Mouse (Mus musculus): ENCODE measurements at regions not wholly inside any gene's neighbourhood (a gene's known extent, or its start where the extent isn't known, plus 50 kb on each side); places are given as distances from the start of the nearest gene placed in this dataset.

GRCm38 (mm10) chr10:104489301-104489700 is 295.5 kb downstream of the Gm4340 start:
- Histone ChIP-seq H3K9me3 (no peaks in the 10 kb centered on the region), H3K4me3 (no peak overlapping the region), H3K4me1 (no peaks in the 10 kb centered on the region), H3K27ac (no peak overlapping the region), H3K9ac (no peak overlapping the region), H3K36me3 (no peaks in the 10 kb centered on the region), H3K4me2 (no peak overlapping the region), H3K27me3 (no peaks in the 10 kb centered on the region)
- WGBS = 65% methylated on average over 4 of the region's 4 CpGs
- ATAC-seq (ENCODE audit: borderline replicate concordance, extremely low read depth, low FRiP score, low TSS enrichment) = no peak

DNA sequence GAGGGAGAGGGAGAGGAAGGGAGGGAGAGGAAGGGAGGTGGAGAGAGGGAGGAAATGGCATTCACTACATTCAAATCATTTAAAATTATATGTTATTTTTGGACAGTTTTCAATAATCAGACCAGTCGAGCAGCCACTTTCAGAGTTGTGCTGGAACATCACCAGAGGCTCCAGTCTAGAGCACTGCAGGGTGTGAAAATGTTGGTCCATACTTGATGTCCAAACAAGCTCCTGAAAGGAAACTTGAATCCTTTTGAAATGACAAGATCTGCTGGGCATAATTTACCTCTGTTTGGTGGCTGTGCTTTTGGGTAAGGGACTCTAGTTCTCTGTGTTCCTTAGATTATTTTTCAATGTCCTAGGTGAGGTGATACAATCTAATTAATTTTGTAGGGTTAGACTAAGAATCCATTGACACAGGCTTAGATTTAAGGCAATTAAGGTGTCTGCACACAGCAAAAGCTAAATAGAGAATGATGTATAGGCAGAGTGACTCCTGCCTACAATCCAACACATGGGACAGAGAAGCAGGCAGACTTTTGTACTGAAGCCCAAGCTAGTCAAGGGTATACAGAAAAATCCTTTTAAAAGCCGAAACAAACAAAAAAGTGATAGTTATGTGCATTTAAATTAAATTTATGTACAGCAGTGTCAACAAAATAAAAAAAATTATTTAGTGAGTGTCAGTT is 297.2 kb downstream of the Gm4340 start:
- no peak overlapping the region for H3K4me3 ChIP-seq
- H3K36me3 ChIP-seq = no peaks in the 10 kb centered on the region
- H3K9ac ChIP-seq = no peak overlapping the region
- ATAC-seq (ENCODE audit: borderline replicate concordance, extremely low read depth, low FRiP score, low TSS enrichment) = no peak; the same call in 1 of the 2 replicates
- no peak overlapping the region for H3K27ac ChIP-seq
- no peaks in the 10 kb centered on the region for H3K9me3 ChIP-seq
- H3K4me1 ChIP-seq = no peaks in the 10 kb centered on the region
- no peak overlapping the region for H3K4me2 ChIP-seq
- H3K27me3 ChIP-seq = no peaks in the 10 kb centered on the region
- WGBS = 41% methylated on average over 2 of the region's 2 CpGs

Data from lung, embryonic 15.5 days (tissue).